Mouse (Mus musculus): ENCODE data around the gene Bbx. TPM values are rescaled to one million over a fixed set of nuclear protein-coding genes. Genes with fewer than 3 reads are reported as not detected.

The Bbx gene
- polyA plus RNA-seq, 1 experiment from 2014 or later, result 41.0 TPM

- Histone ChIP-seq H3K27ac (no peak overlapping the region), H3K4me1 (no peaks in the 10 kb centered on the region), H3K4me3 (no peak overlapping the region), H3K4me2 (replicated peaks) (no peak overlapping the region), H3K36me3 (no peaks in the 10 kb centered on the region), H3K9ac (no peak overlapping the region), H3K27me3 (no peaks in the 10 kb centered on the region), H3K9me3 (replicated peaks) (no peaks in the 10 kb centered on the region)
- WGBS, result 92% methylated on average over 3 of the region's 3 CpGs
- no peak for ATAC-seq (ENCODE audit: low FRiP score)
Measured at GRCm38 (mm10) chr16:50249036-50249435, 183.2 kb downstream of the Bbx start.

GRCm38 (mm10) chr16:50242444-50242843 is 189.7 kb downstream of the Bbx start:
- ATAC-seq (ENCODE audit: low FRiP score), result no peak
- Histone ChIP-seq H3K27ac (no peak overlapping the region), H3K9me3 (replicated peaks) (no peaks in the 10 kb centered on the region), H3K4me2 (replicated peaks) (no peak overlapping the region), H3K27me3 (no peaks in the 10 kb centered on the region), H3K4me1 (no peaks in the 10 kb centered on the region), H3K36me3 (no peaks in the 10 kb centered on the region), H3K4me3 (no peak overlapping the region), H3K9ac (no peak overlapping the region)
- 78% methylated on average over 4 of the region's 4 CpGs for WGBS

- H3K4me3 ChIP-seq, result no peak overlapping the region
- H3K4me1 ChIP-seq, result no peaks in the 10 kb centered on the region
- no peak for ATAC-seq (ENCODE audit: low FRiP score)
- H3K4me2 ChIP-seq (replicated peaks), result no peak overlapping the region
- H3K27me3 ChIP-seq, result no peaks in the 10 kb centered on the region
- WGBS, result 96% methylated on average over 3 of the region's 3 CpGs
- no peak overlapping the region for H3K9ac ChIP-seq
- no peaks in the 10 kb centered on the region for H3K36me3 ChIP-seq
- H3K9me3 ChIP-seq (replicated peaks), result no peaks in the 10 kb centered on the region
- no peak overlapping the region for H3K27ac ChIP-seq
Measured at GRCm38 (mm10) chr16:50241604-50242003, 190.6 kb downstream of the Bbx start.

GRCm38 (mm10) chr16:50235231-50235630 is 197.0 kb downstream of the Bbx start:
- Histone ChIP-seq H3K4me1 (no peaks in the 10 kb centered on the region), H3K9ac (no peak overlapping the region), H3K27ac (no peak overlapping the region), H3K4me3 (no peak overlapping the region), H3K4me2 (replicated peaks) (no peak overlapping the region), H3K9me3 (replicated peaks) (no peaks in the 10 kb centered on the region), H3K36me3 (no peaks in the 10 kb centered on the region), H3K27me3 (no peaks in the 10 kb centered on the region)
- 42% methylated on average over 3 of the region's 3 CpGs for WGBS
- ATAC-seq (ENCODE audit: low FRiP score), result no peak

GRCm38 (mm10) chr16:50230624-50231023 is 201.6 kb downstream of the Bbx start:
- H3K9me3 ChIP-seq (replicated peaks), result no peaks in the 10 kb centered on the region
- H3K36me3 ChIP-seq, result no peaks in the 10 kb centered on the region
- H3K27ac ChIP-seq, result no peak overlapping the region
- 96% methylated on average over 2 of the region's 2 CpGs for WGBS
- no peaks in the 10 kb centered on the region for H3K27me3 ChIP-seq
- H3K4me1 ChIP-seq, result no peaks in the 10 kb centered on the region
- no peak overlapping the region for H3K9ac ChIP-seq
- ATAC-seq (ENCODE audit: low FRiP score), result no peak
- no peak overlapping the region for H3K4me2 ChIP-seq (replicated peaks)
- no peak overlapping the region for H3K4me3 ChIP-seq

- Histone ChIP-seq H3K4me2 (replicated peaks) (no peak overlapping the region), H3K4me3 (no peak overlapping the region)
- no peak for ATAC-seq (ENCODE audit: low FRiP score)
Measured at GRCm38 (mm10) chr16:50228833-50229232, 203.4 kb downstream of the Bbx start.

GRCm38 (mm10) chr16:50226274-50226673 is 205.9 kb downstream of the Bbx start:
- ATAC-seq (ENCODE audit: low FRiP score), result no peak
- Histone ChIP-seq H3K4me3 (no peak overlapping the region), H3K27ac (no peak overlapping the region), H3K9ac (no peak overlapping the region), H3K27me3 (no peaks in the 10 kb centered on the region), H3K36me3 (peaks cover 9% of the 10 kb centered on the region; the same call in 1 of the 2 replicates), H3K9me3 (replicated peaks) (no peaks in the 10 kb centered on the region), H3K4me2 (replicated peaks) (no peak overlapping the region), H3K4me1 (no peaks in the 10 kb centered on the region)
- WGBS, result 75% methylated on average over 1 of the region's 1 CpGs

More at GRCm38 (mm10) chr16:50228833-50229232, 203.4 kb downstream of the Bbx start:
- Histone ChIP-seq H3K36me3 (peaks cover 8% of the 10 kb centered on the region; the same call in 1 of the 2 replicates), H3K27me3 (no peaks in the 10 kb centered on the region), H3K27ac (no peak overlapping the region), H3K9me3 (replicated peaks) (no peaks in the 10 kb centered on the region), H3K4me1 (no peaks in the 10 kb centered on the region), H3K9ac (no peak overlapping the region)
- 95% methylated on average over 1 of the region's 1 CpGs for WGBS

- Histone ChIP-seq H3K9ac (no peak overlapping the region), H3K4me3 (no peak overlapping the region), H3K27ac (no peak overlapping the region), H3K9me3 (replicated peaks) (no peaks in the 10 kb centered on the region), H3K36me3 (peaks cover 12% of the 10 kb centered on the region), H3K4me1 (no peaks in the 10 kb centered on the region), H3K4me2 (replicated peaks) (no peak overlapping the region), H3K27me3 (no peaks in the 10 kb centered on the region)
- ATAC-seq (ENCODE audit: low FRiP score), result no peak
- 97% methylated on average over 3 of the region's 3 CpGs for WGBS
Measured at GRCm38 (mm10) chr16:50224946-50225345, 207.2 kb downstream of the Bbx start.

- no peak for ATAC-seq (ENCODE audit: low FRiP score)
- Histone ChIP-seq H3K4me2 (replicated peaks) (no peak overlapping the region), H3K4me1 (no peaks in the 10 kb centered on the region), H3K27ac (no peak overlapping the region), H3K9me3 (replicated peaks) (no peaks in the 10 kb centered on the region), H3K4me3 (no peak overlapping the region), H3K27me3 (no peaks in the 10 kb centered on the region), H3K36me3 (peaks cover 13% of the 10 kb centered on the region), H3K9ac (no peak overlapping the region)
- WGBS, result 85% methylated on average over 8 of the region's 8 CpGs
Measured at GRCm38 (mm10) chr16:50220734-50221501, 211.3 kb downstream of the Bbx start.

- Histone ChIP-seq H3K27me3 (no peaks in the 10 kb centered on the region), H3K9me3 (replicated peaks) (no peaks in the 10 kb centered on the region), H3K9ac (no peak overlapping the region), H3K36me3 (peaks cover 4% of the 10 kb centered on the region; the same call in 1 of the 2 replicates), H3K4me3 (no peak overlapping the region), H3K4me2 (replicated peaks) (no peak overlapping the region), H3K4me1 (no peaks in the 10 kb centered on the region), H3K27ac (no peak overlapping the region)
- no peak for ATAC-seq (ENCODE audit: low FRiP score)
Measured at GRCm38 (mm10) chr16:50217084-50217483, 215.1 kb downstream of the Bbx start.

GRCm38 (mm10) chr16:50211727-50212126 is 220.5 kb downstream of the Bbx start:
- H3K27ac ChIP-seq, result no peak overlapping the region
- H3K9me3 ChIP-seq (replicated peaks), result no peaks in the 10 kb centered on the region
- WGBS, result 87% methylated on average over 4 of the region's 4 CpGs
- H3K4me2 ChIP-seq (replicated peaks), result no peak overlapping the region
- H3K36me3 ChIP-seq, result no peaks in the 10 kb centered on the region
- no peak overlapping the region for H3K4me3 ChIP-seq
- ATAC-seq (ENCODE audit: low FRiP score), result no peak
- H3K4me1 ChIP-seq, result no peaks in the 10 kb centered on the region
- H3K27me3 ChIP-seq, result no peaks in the 10 kb centered on the region
- no peak overlapping the region for H3K9ac ChIP-seq

- Histone ChIP-seq H3K36me3 (no peaks in the 10 kb centered on the region), H3K27ac (no peak overlapping the region), H3K4me1 (no peaks in the 10 kb centered on the region), H3K27me3 (no peaks in the 10 kb centered on the region), H3K4me3 (no peak overlapping the region), H3K9ac (no peak overlapping the region), H3K9me3 (replicated peaks) (no peaks in the 10 kb centered on the region), H3K4me2 (replicated peaks) (no peak overlapping the region)
- 88% methylated on average over 6 of the region's 6 CpGs for WGBS
- no peak for ATAC-seq (ENCODE audit: low FRiP score)
Measured at GRCm38 (mm10) chr16:50211231-50211630, 221.0 kb downstream of the Bbx start.

GRCm38 (mm10) chr16:50210742-50211141 is 221.4 kb downstream of the Bbx start:
- Histone ChIP-seq H3K4me3 (no peak overlapping the region), H3K9me3 (replicated peaks) (no peaks in the 10 kb centered on the region), H3K4me1 (no peaks in the 10 kb centered on the region), H3K9ac (no peak overlapping the region), H3K27ac (no peak overlapping the region), H3K4me2 (replicated peaks) (no peak overlapping the region), H3K36me3 (no peaks in the 10 kb centered on the region), H3K27me3 (no peaks in the 10 kb centered on the region)
- ATAC-seq (ENCODE audit: low FRiP score), result no peak
- WGBS, result 98% methylated on average over 2 of the region's 2 CpGs

Measured in hindbrain, embryonic 12.5 days (tissue).